Mouse (Mus musculus): Measurements from ENCODE around the gene Gpa33. TPM values are rescaled to one million over a fixed set of nuclear protein-coding genes. Genes with fewer than 3 reads are reported as not detected.

The Gpa33 gene
- total RNA-seq, 2 experiments from 2014 or later, result not detected

GRCm38 (mm10) chr1:166209371-166209770 is 79.3 kb downstream of the Gpa33 start:
- intact Hi-C loops (cut with DNase I), result no loop called here

GRCm38 (mm10) chr1:166214181-166214580 is 84.1 kb downstream of the Gpa33 start:
- intact Hi-C loops (cut with DNase I), result loop anchor here (1.0 to 5.0 kb wide), 2 partner anchors 105 to 148 kb away; no protein-coding TSS in a partner anchor
- DNase-seq (ENCODE audit: low spot score in 2 of 2), result peak in 1 of 2 experiments; percentile 38

More at GRCm38 (mm10) chr1:166209371-166209770, 79.3 kb downstream of the Gpa33 start:
- DNase-seq (ENCODE audit: low spot score in 2 of 2), result peak in 1 of 2 experiments; percentile 53

Other genes starting within 250 kb of the Gpa33 start
- gene Pou2f1, start 127.6 kb upstream of the Gpa33 start, total RNA-seq (2021), result 10 to 100 TPM; 14.3 to 21.5 TPM
- under 1 TPM; 0.21 TPM for gene Dusp27, start 2.3 kb upstream of the Gpa33 start, total RNA-seq (2021)
- under 1 TPM in 1 of 2 experiments, not detected in 1; 0.57 TPM for gene Mael, start 108.5 kb downstream of the Gpa33 start, total RNA-seq (2021)
- gene Ildr2, start 123.9 kb downstream of the Gpa33 start, total RNA-seq (2021), result 100 to 1,000 TPM; 115 to 128 TPM
- 10 to 100 TPM; 33.0 to 33.1 TPM for gene Tada1, start 248.9 kb downstream of the Gpa33 start, total RNA-seq (2021)

All from left cerebral cortex, postnatal 25 days (tissue).